Mouse (Mus musculus) liver, adult 2 months (tissue): Measurements from ENCODE around the gene Tcp10c. TPM values are rescaled to one million over a fixed set of nuclear protein-coding genes. Genes with fewer than 3 reads are reported as not detected.
"Not testable (repeated sequence)": the region's sequence is repeated elsewhere in the genome, so short reads cannot be mapped to it uniquely, and the experiment has no call there.

ENCODE experiments used
- DNase-seq: peaks from one replicate; pipeline ENCODE4 v3.0.0-alpha.2; 2011; ENCODE audit warnings: low read depth, low spot score; ENCODE audit errors: extremely low read depth
- H3K27ac ChIP-seq: fragments of 200-500 bp; replicated peaks from 2 replicates; pipeline ENCODE4 v1.5.1; 2012; ENCODE audit warnings: low read depth, mild to moderate bottlenecking, control low read depth, inconsistent platforms, low read length; ENCODE audit not compliant: insufficient read depth
- H3K27me3 ChIP-seq: fragments of 200-500 bp; 2 replicates; pipeline ENCODE4 v1.6.1; 2012; ENCODE audit warnings: mild to moderate bottlenecking, moderate library complexity, low read length, inconsistent platforms; ENCODE audit not compliant: control insufficient read depth, insufficient read depth
- H3K36me3 ChIP-seq: fragments of 200-500 bp; 2 replicates; pipeline ENCODE4 v1.6.1; 2012; ENCODE audit warnings: low read length, inconsistent platforms; ENCODE audit not compliant: control insufficient read depth, insufficient read depth
- H3K4me1 ChIP-seq: fragments of 200-500 bp; 2 replicates; pipeline ENCODE4 v1.6.1; 2011; ENCODE audit warnings: low read length; ENCODE audit not compliant: control insufficient read depth, insufficient read depth
- H3K4me3 ChIP-seq: fragments of 200-500 bp; 2 replicates; pipeline ENCODE4 v1.5.1; 2011; ENCODE audit warnings: low read depth, mild to moderate bottlenecking, control low read depth, low read length, moderate library complexity; ENCODE audit not compliant: insufficient read depth
- H3K79me2 ChIP-seq: fragments of 200-500 bp; 2 replicates; pipeline ENCODE4 v1.6.1; 2012; ENCODE audit warnings: inconsistent platforms, mild to moderate bottlenecking, low read length, moderate library complexity; ENCODE audit not compliant: control insufficient read depth, insufficient read depth
- H3K9ac ChIP-seq: fragments of 200-500 bp; 2 replicates; pipeline ENCODE4 v1.6.1; 2012; ENCODE audit warnings: low read depth, mild to moderate bottlenecking, control low read depth, inconsistent platforms, low read length
- WGBS: fragments of 180-500 bp; shearing (Covaris S2); methylation state at CpG from one replicate; pipeline ENCODE4 v1.1.7; 2018; 5-methylcytosine and 5-hydroxymethylcytosine counted together
- polyA plus RNA-seq: library from polyadenylated mRNA; depleted of rRNA; stranded (reverse); fragments of >200 nt; gene quantifications from 2 replicates; pipeline ENCODE4 v1.2.3, GENCODE M21; 2012
- total RNA-seq: library from RNA; depleted of rRNA; stranded (reverse); fragments of >200 nt; gene quantifications from 2 replicates; pipeline ENCODE4 v1.2.3, GENCODE M21; 2014

Gene Tcp10c
- total and polyA plus RNA-seq, 2 experiments: not detected

DNA sequence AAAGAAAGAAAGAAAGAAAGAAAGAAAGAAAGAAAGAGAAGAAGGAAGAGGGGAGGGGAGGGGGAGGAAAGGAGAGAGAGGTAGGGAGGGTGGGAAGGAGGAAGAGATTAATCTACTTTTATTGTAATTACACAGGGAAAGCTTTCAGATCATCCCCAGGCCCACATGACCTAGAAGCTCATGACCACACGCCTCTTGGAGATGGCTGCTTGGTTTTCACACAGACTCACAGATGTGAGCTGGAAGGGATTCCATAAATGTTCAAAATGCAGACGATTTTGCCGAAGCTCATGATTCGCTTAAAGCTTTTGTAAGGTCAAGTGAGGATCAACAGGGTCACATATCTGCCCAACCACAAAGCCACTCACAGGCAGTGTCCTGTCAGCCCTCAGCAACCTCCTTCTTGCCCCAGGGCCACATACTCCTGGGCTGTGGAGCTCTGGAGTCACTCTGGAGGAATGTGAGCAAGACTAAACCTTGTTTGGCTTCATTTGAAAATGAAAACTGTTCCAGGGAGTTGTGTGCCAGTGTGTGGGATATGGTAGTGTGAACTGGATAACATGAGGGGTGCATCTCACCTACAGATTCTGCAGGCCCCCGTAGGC, 49.3 kb downstream of the Tcp10c start:
- H3K79me2 ChIP-seq, H3K9ac ChIP-seq, DNase-seq, H3K4me1 ChIP-seq, H3K27me3 ChIP-seq, H3K27ac ChIP-seq, H3K36me3 ChIP-seq, H3K4me3 ChIP-seq: not testable (repeated sequence)
- 71% methylated on average over 5 of the region's 5 CpGs for WGBS

- 77% methylated on average over 3 of the region's 3 CpGs for WGBS
- not testable (repeated sequence) for H3K4me1 ChIP-seq
Observed at GRCm38 (mm10) chr17:13406023-13406422, 51.7 kb downstream of the Tcp10c start.

DNA sequence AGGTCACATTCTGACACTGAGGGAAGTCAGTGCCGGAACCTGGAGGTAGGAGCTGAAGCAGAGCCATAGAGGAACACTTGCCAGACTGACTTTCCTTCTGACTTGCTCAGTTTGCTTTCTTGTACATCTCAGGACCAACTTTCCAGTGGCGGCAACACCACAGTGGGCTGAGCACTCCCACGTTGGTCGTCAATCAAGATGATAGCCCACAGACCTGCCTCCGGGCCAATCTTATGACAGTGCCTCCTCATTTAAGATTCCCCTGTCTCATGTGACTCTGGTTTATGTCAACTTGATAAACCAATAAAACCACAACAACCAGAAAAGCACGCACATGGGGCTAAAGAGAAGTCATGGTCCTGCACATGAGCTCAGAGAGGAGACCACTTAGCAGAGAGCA, 52.3 kb downstream of the Tcp10c start:
- not testable (repeated sequence) for H3K4me1 ChIP-seq, H3K36me3 ChIP-seq, H3K27me3 ChIP-seq, H3K4me3 ChIP-seq, H3K79me2 ChIP-seq, DNase-seq, H3K9ac ChIP-seq, H3K27ac ChIP-seq
- WGBS: 89% methylated on average over 6 of the region's 6 CpGs

More at GRCm38 (mm10) chr17:13406023-13406422, 51.7 kb downstream of the Tcp10c start:
- not testable (repeated sequence) for H3K9ac ChIP-seq, DNase-seq, H3K79me2 ChIP-seq, H3K36me3 ChIP-seq, H3K27me3 ChIP-seq, H3K27ac ChIP-seq, H3K4me3 ChIP-seq

DNA sequence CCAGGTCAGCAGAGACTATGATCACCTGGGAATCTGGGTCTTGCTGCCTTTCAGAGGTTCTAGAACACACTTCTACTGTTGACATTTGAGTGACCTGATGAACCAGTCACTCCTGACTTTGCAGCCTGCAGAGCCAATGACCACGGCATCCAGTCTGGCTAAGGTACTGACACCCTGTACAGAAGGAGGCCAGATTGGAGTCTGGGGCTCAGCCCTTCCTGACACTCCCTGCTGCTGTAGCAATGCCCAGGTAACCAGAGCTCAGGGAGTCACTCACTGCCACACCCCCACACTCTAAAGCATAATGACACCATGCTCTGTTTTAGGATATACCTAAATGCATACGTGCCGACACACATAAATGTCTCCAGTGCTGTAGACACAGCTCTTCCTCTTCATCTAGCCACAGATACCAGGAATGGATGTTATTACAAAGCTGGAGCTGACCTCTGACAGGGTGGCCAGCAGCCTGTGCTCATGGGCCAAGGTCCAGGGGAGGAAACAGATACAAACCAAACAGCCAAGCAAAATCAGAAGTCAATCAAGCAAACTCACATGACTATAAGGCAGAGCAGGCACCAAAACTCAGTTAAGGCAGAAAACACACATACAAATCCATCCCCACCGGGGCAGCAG, 53.4 kb downstream of the Tcp10c start:
- not testable (repeated sequence) for H3K9ac ChIP-seq, H3K36me3 ChIP-seq, H3K27ac ChIP-seq, H3K27me3 ChIP-seq, DNase-seq, H3K4me1 ChIP-seq, H3K4me3 ChIP-seq, H3K79me2 ChIP-seq
- WGBS: 97% methylated on average over 3 of the region's 4 CpGs

GRCm38 (mm10) chr17:13408257-13408633, 53.9 kb downstream of the Tcp10c start:
- H3K36me3 ChIP-seq, H3K9ac ChIP-seq, DNase-seq, H3K27ac ChIP-seq, H3K27me3 ChIP-seq, H3K4me1 ChIP-seq, H3K4me3 ChIP-seq, H3K79me2 ChIP-seq: not testable (repeated sequence)
- WGBS: 93% methylated on average over 11 of the region's 11 CpGs

- not testable (repeated sequence) for DNase-seq, H3K27ac ChIP-seq, H3K36me3 ChIP-seq, H3K4me3 ChIP-seq, H3K79me2 ChIP-seq, H3K9ac ChIP-seq, H3K4me1 ChIP-seq, H3K27me3 ChIP-seq
- 90% methylated on average over 11 of the region's 12 CpGs for WGBS
Observed at GRCm38 (mm10) chr17:13421022-13421591, 66.7 kb downstream of the Tcp10c start.

DNA sequence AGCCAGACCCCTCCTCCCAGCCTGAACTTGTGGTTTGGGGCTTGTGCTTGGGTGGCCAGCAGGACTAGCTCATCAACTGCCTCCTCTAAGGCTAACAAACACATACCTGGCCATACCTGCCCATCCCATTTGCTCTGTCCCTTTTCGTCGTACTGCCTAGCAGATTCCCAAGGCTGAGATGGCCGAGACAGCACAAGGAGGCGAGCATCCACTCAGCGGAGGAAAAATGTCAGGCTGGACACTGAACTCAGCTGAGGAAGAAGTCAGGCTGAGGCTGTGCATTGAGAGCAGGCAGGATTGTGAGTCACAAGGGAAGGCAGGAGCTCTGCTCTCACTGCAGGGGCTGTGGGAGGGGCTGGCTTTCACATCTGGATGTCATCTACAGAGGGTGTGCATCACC, 68.3 kb downstream of the Tcp10c start:
- H3K79me2 ChIP-seq, H3K27ac ChIP-seq, H3K36me3 ChIP-seq, H3K27me3 ChIP-seq, H3K4me3 ChIP-seq, H3K9ac ChIP-seq, DNase-seq, H3K4me1 ChIP-seq: not testable (repeated sequence)
- 84% methylated on average over 5 of the region's 5 CpGs for WGBS

DNA sequence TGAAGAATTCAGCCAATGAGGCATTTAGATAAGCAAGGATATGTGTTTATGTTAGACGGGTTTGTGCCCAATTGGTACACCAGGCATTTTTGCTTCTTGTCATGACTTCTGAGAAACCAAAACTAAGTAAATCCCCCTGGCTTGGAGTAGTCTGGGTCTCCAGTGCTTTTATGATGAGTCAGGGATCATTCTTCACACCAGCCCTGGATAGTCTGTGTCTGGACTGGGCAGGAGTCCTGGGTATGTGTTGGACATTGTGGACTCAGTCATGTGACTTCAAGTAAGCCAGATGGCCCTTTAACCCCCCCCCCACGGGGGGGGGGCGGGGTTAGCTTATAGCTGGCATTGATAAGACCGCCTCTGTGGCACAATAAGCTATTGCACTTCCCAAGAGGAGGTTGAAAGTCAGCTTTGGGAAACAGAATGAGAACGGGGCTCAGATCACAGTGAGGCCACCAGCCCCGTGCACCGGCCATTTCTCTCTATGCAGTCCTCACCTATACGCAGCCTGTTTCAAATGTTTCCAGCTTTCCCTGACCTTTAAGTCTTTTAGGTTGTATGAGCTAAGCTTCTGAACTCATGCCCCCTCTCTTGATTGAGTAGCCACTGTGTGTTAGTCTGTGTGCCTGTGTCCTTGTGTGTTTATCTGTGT, 69.1 kb downstream of the Tcp10c start:
- not testable (repeated sequence) for H3K4me1 ChIP-seq, H3K9ac ChIP-seq, H3K36me3 ChIP-seq, DNase-seq, H3K27me3 ChIP-seq, H3K79me2 ChIP-seq, H3K4me3 ChIP-seq, H3K27ac ChIP-seq
- 62% methylated on average over 8 of the region's 8 CpGs for WGBS

GRCm38 (mm10) chr17:13424321-13424720, 69.9 kb downstream of the Tcp10c start:
- not testable (repeated sequence) for DNase-seq, H3K36me3 ChIP-seq, H3K4me1 ChIP-seq, H3K9ac ChIP-seq, H3K27ac ChIP-seq, H3K27me3 ChIP-seq, H3K79me2 ChIP-seq, H3K4me3 ChIP-seq
- WGBS: 85% methylated on average over 6 of the region's 6 CpGs
